Comparison of ENCODE assay signal across 14 mouse cellular contexts in the genomic region with DNA sequence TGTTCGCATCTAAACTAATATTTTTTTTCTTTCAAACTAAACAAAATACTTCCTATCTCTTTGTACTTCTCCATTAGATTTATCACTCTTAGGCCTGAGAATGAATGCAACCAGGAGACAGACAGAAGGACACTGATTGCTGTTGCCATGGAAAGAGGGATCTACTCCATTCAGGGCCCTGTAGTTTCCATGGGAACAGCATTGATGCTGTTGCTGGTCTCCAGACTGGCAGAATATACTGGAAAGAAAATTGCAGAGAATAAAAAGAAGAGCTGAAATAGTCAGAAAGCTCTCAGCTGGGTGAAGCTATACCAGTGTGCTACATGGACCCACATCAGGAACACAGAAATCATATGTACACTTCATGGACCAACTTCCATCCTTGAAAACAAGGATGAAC.
"Had no signal": no experiment of that assay in that cellular context is flagged by ENCODE, and none has a peak within 500 bp of the region (broad histone marks: within the 10 kb centered on the region; RNA-seq: fewer than 3 reads in every experiment).

No protein-coding gene starts in this region.

- H3K4me2 ChIP-seq: liver, embryonic 13.5 days; midbrain, embryonic 13.5 days; stomach, embryonic 15.5 days had no signal

- H3K9ac ChIP-seq: liver, embryonic 13.5 days; midbrain, embryonic 13.5 days; stomach, embryonic 15.5 days had no signal

- H3K27me3 ChIP-seq: liver, embryonic 13.5 days; midbrain, embryonic 13.5 days; stomach, embryonic 15.5 days had no signal

- H3K4me3 ChIP-seq: liver, embryonic 13.5 days; midbrain, embryonic 13.5 days; stomach, embryonic 15.5 days had no signal

- DNase-seq: kidney, adult 18-20 months; kidney, adult 9 months; kidney, postnatal 14 days; kidney, postnatal 4 days; liver, embryonic 13.5 days; lung, adult 2 months; lung, postnatal 14 days; lung, postnatal 4 days; right cerebral cortex, postnatal 25 days; spleen, adult 18-20 months; thymus, postnatal 25 days had no signal

- H3K36me3 ChIP-seq: liver, embryonic 13.5 days; midbrain, embryonic 13.5 days; stomach, embryonic 15.5 days had no signal

- H3K4me1 ChIP-seq: liver, embryonic 13.5 days; midbrain, embryonic 13.5 days; stomach, embryonic 15.5 days had no signal

- H3K27ac ChIP-seq: liver, embryonic 13.5 days; midbrain, embryonic 13.5 days; stomach, embryonic 15.5 days had no signal

- H3K9me3 ChIP-seq: liver, embryonic 13.5 days; midbrain, embryonic 13.5 days; stomach, embryonic 15.5 days had no signal

- ATAC-seq: intestine, embryonic 16.5 days; midbrain, embryonic 13.5 days had no signal
